Mouse (Mus musculus) layer of hippocampus, postnatal 36 days (tissue): ENCODE measurements around the gene Lsm14a. TPM values are rescaled to one million over a fixed set of nuclear protein-coding genes. Genes with fewer than 3 reads are reported as not detected.

Source experiments
- DNase-seq, 2 experiments: peaks; one replicate each; pipeline ENCODE4 v3.0.0; 2022
- total RNA-seq, 2 experiments: library from RNA; stranded (reverse); gene quantifications; 2 replicates each; pipeline ENCODE4 v1.2.3; 2021

Lsm14a gene
- total RNA-seq, 2 experiments from 2014 or later = 84.8 to 85.5 TPM

- no peak for DNase-seq
Observed at GRCm38 (mm10) chr7:34309186-34309764, 83.8 kb downstream of the Lsm14a start.

GRCm38 (mm10) chr7:34308586-34308985 is 84.5 kb downstream of the Lsm14a start:
- DNase-seq = no peak

- no peak for DNase-seq
Observed at GRCm38 (mm10) chr7:34305454-34305853, 87.7 kb downstream of the Lsm14a start.

GRCm38 (mm10) chr7:34302651-34303050 is 90.5 kb downstream of the Lsm14a start:
- DNase-seq = no peak

- no peak for DNase-seq
Observed at GRCm38 (mm10) chr7:34301952-34302351, 91.2 kb downstream of the Lsm14a start.

- DNase-seq = no peak
Observed at GRCm38 (mm10) chr7:34298818-34299217, 94.3 kb downstream of the Lsm14a start.

GRCm38 (mm10) chr7:34296124-34296523 is 97.0 kb downstream of the Lsm14a start:
- no peak for DNase-seq

Other genes with a start within 250 kb of the Lsm14a start
- 10 to 100 TPM; 88.9 to 90.0 TPM for gene Uba2, start 223.7 kb downstream of the Lsm14a start, total RNA-seq
- gene Pdcd2l, start 196.7 kb downstream of the Lsm14a start, total RNA-seq = 10 to 100 TPM; 21.1 to 25.1 TPM
- 100 to 1,000 TPM; 784 to 785 TPM for gene Gpi1, start 163.0 kb downstream of the Lsm14a start, total RNA-seq
- gene Gm6096, start 142.3 kb downstream of the Lsm14a start, total RNA-seq = not detected
- gene 4931406P16Rik, start 79.8 kb downstream of the Lsm14a start, total RNA-seq = 10 to 100 TPM; 36.5 to 42.3 TPM